Mouse (Mus musculus): Measurements from ENCODE around the gene Pex1.

DNA sequence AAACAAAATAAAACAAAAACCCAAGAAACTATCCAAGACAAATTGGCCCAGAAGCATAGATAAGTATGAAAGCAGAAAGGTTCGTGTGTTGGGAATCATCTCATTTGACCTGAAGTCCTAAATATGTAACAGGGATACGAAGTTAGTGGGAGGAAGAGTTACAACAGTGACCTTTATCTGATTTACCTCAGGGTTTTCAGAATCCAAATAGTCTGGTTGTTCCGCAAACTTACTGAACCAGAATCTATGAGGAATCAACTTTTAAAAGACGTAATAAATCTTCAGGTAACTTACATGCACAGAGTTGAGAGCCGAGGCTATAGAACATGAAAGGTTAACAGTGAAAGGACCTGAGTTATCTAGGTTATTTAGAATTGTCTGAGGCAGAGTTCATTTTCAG, 2.9 kb downstream of the Pex1 start:
- TF ChIP-seq TAL1 (IDR thresholded peaks at IDR 0.05; ENCODE audit: low read length) (no peak), GATA1 (IDR thresholded peaks at IDR 0.05; ENCODE audit: low read length) (no peak)
